Mouse (Mus musculus) small intestine, adult 2 months (tissue): Measurements from ENCODE around the gene Vamp4. TPM values are rescaled to one million over a fixed set of nuclear protein-coding genes. Genes with fewer than 3 reads are reported as not detected.

Experiments used
- H3K27ac ChIP-seq: fragments of 200-500 bp; 2 replicates; pipeline ENCODE4 v1.5.1; 2012; ENCODE audit warnings: low read depth, low read length, control low read depth, inconsistent platforms; ENCODE audit not compliant: insufficient read depth
- H3K27me3 ChIP-seq: fragments of 200-500 bp; 2 replicates; pipeline ENCODE4 v1.6.1; 2012; ENCODE audit warnings: mild to moderate bottlenecking, moderate library complexity, low read length, inconsistent platforms; ENCODE audit not compliant: control insufficient read depth, insufficient read depth
- H3K36me3 ChIP-seq: fragments of 200-500 bp; 2 replicates; pipeline ENCODE4 v1.6.1; 2012; ENCODE audit warnings: mild to moderate bottlenecking, low read length, control low read depth, inconsistent platforms; ENCODE audit not compliant: control insufficient read depth, insufficient read depth
- H3K4me1 ChIP-seq: fragments of 200-500 bp; 2 replicates; pipeline ENCODE4 v1.6.1; 2012; ENCODE audit warnings: low read length, inconsistent platforms, mixed read lengths; ENCODE audit not compliant: control insufficient read depth, insufficient read depth, insufficient read length
- H3K4me3 ChIP-seq: fragments of 200-500 bp; 2 replicates; pipeline ENCODE4 v1.5.1; 2012; ENCODE audit warnings: low read depth, mild to moderate bottlenecking, control low read depth, inconsistent platforms, low read length, moderate library complexity
- CTCF ChIP-seq: fragments of 200-500 bp; IDR thresholded peaks from 2 replicates; pipeline ENCODE4 v1.5.1; 2012; ENCODE audit warnings: low read depth, mild to moderate bottlenecking, control low read depth, inconsistent platforms, low read length, moderate library complexity, mixed read lengths; ENCODE audit not compliant: insufficient replicate concordance, insufficient read length; ENCODE audit errors: extremely low read depth
- POLR2A ChIP-seq: fragments of 200-500 bp; IDR thresholded peaks from 2 replicates; pipeline ENCODE4 v1.6.1; 2012; ENCODE audit warnings: low read depth, mild to moderate bottlenecking, control low read depth, inconsistent platforms, low read length, moderate library complexity
- WGBS: fragments of 180-500 bp; shearing (Covaris S2); methylation state at CpG from one replicate; pipeline ENCODE4 v1.1.7; 2018; 5-methylcytosine and 5-hydroxymethylcytosine counted together
- polyA plus RNA-seq: library from polyadenylated mRNA; depleted of rRNA; stranded (reverse); fragments of >200 nt; gene quantifications from 2 replicates; pipeline ENCODE4 v1.2.3, GENCODE M21; 2012

Vamp4 gene
- polyA plus RNA-seq, 1 experiment = 6.6 TPM

GRCm38 (mm10) chr1:162563236-162563635 lies 7.1 kb upstream of the Vamp4 start:
- 77% methylated on average over 1 of the region's 1 CpGs for WGBS
- Histone ChIP-seq H3K27me3 (no peaks in the 10 kb centered on the region), H3K27ac (no peak overlapping the region), H3K36me3 (no peaks in the 10 kb centered on the region), H3K4me3 (no peak overlapping the region), H3K4me1 (no peaks in the 10 kb centered on the region)
- TF ChIP-seq POLR2A (no peak), CTCF (no peak)

- no peak overlapping the region for H3K27ac ChIP-seq
- H3K36me3 ChIP-seq = no peaks in the 10 kb centered on the region
- H3K4me3 ChIP-seq = no peak overlapping the region
- WGBS = 46% methylated on average over 3 of the region's 3 CpGs
- no peaks in the 10 kb centered on the region for H3K27me3 ChIP-seq
- no peaks in the 10 kb centered on the region for H3K4me1 ChIP-seq
- TF ChIP-seq CTCF (no peak), POLR2A (no peak)
Observed at GRCm38 (mm10) chr1:162564992-162565391, 5.3 kb upstream of the Vamp4 start.

GRCm38 (mm10) chr1:162567351-162567750 lies 3.0 kb upstream of the Vamp4 start:
- 78% methylated on average over 3 of the region's 3 CpGs for WGBS
- Histone ChIP-seq H3K4me3 (no peak overlapping the region), H3K4me1 (no peaks in the 10 kb centered on the region), H3K27ac (no peak overlapping the region), H3K27me3 (no peaks in the 10 kb centered on the region), H3K36me3 (no peaks in the 10 kb centered on the region)
- no peak for TF ChIP-seq POLR2A
- no peak for TF ChIP-seq CTCF

- WGBS = under 1% methylated on average over 46 of the region's 46 CpGs
- Histone ChIP-seq H3K4me3 (peak overlapping the region; percentile 98), H3K36me3 (no peaks in the 10 kb centered on the region), H3K27me3 (no peaks in the 10 kb centered on the region), H3K27ac (peak overlapping the region; percentile 38; the same call in 1 of the 2 replicates), H3K4me1 (no peaks in the 10 kb centered on the region)
- no peak for TF ChIP-seq POLR2A
- no peak for TF ChIP-seq CTCF
Observed at GRCm38 (mm10) chr1:162570931-162571601, 751 bp downstream of the Vamp4 start.

GRCm38 (mm10) chr1:162575098-162575497 lies 4.8 kb downstream of the Vamp4 start:
- TF ChIP-seq POLR2A (no peak), CTCF (no peak)
- WGBS = 95% methylated on average over 3 of the region's 3 CpGs

GRCm38 (mm10) chr1:162582884-162583283 lies 12.6 kb downstream of the Vamp4 start:
- no peaks in the 10 kb centered on the region; the same call in 1 of the 2 replicates for H3K4me1 ChIP-seq
- H3K4me3 ChIP-seq = no peak overlapping the region
- no peak for TF ChIP-seq CTCF
- TF ChIP-seq POLR2A = no peak
- peaks cover 30% of the 10 kb centered on the region for H3K36me3 ChIP-seq
- 89% methylated on average over 2 of the region's 2 CpGs for WGBS
- H3K27ac ChIP-seq = no peak overlapping the region
- no peaks in the 10 kb centered on the region for H3K27me3 ChIP-seq

More at GRCm38 (mm10) chr1:162575098-162575497, 4.8 kb downstream of the Vamp4 start:
- no peaks in the 10 kb centered on the region for H3K27me3 ChIP-seq
- H3K36me3 ChIP-seq = peaks cover 15% of the 10 kb centered on the region
- no peak overlapping the region for H3K4me3 ChIP-seq
- H3K27ac ChIP-seq = no peak overlapping the region
- H3K4me1 ChIP-seq = no peaks in the 10 kb centered on the region; the same call in 1 of the 2 replicates

GRCm38 (mm10) chr1:162586282-162586681 lies 16.0 kb downstream of the Vamp4 start:
- Histone ChIP-seq H3K4me3 (no peak overlapping the region), H3K36me3 (peaks cover 19% of the 10 kb centered on the region), H3K27ac (no peak overlapping the region), H3K27me3 (no peaks in the 10 kb centered on the region), H3K4me1 (no peaks in the 10 kb centered on the region)
- TF ChIP-seq POLR2A (no peak), CTCF (no peak)
- WGBS = 79% methylated on average over 4 of the region's 4 CpGs

- H3K27me3 ChIP-seq = no peaks in the 10 kb centered on the region
- TF ChIP-seq CTCF = no peak
- TF ChIP-seq POLR2A = no peak
- H3K4me3 ChIP-seq = no peak overlapping the region
- WGBS = 80% methylated on average over 3 of the region's 3 CpGs
- H3K27ac ChIP-seq = no peak overlapping the region
- no peaks in the 10 kb centered on the region for H3K4me1 ChIP-seq
- H3K36me3 ChIP-seq = peaks cover 11% of the 10 kb centered on the region
Observed at GRCm38 (mm10) chr1:162588606-162589005, 18.3 kb downstream of the Vamp4 start.
